Mouse (Mus musculus): ENCODE data around the gene Sema6d.

Sema6d gene

GRCm38 (mm10) chr2:124472674-124473507 is 383.1 kb downstream of the Sema6d start:
- DNase-seq (ENCODE audit: low spot score), result no peak

DNA sequence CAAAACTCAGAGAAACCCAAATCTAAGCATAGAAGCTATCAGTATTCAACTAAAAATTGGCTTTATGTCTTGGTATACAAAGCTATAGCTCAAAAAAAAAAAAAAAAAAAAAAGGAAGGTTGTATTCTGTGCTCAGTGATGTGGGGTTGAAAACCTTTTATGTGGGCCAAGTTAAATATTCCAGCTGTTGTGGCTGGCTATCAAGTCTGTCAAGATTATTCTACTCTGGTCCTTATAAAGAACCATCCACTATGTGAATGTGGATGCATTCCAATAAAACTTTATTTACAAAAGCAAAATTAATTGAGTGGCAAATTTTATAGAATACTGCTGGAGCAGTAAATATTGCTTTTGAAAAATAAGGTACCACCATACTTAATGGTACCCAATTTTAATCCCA is 388.1 kb downstream of the Sema6d start:
- no peak for DNase-seq (ENCODE audit: low spot score)

DNA sequence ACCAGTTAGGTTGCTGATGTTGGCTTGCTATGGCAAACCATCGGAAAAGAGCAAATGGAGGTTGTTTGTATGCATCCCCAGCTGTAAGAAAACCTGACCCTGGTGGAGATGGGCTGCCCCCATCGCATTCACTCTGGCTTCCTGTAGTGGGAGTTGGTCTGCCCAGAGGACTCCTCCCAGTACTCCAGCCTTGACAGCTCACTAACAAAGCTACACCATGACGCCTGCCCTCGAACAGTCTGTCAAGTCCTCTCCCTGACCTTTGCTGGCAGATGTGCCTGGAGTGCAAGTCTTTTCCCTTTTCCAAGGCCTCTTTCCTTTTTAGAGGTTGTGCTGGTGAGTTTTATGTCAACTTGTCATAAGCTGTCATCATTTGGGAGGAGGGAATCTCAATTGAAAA is 388.8 kb downstream of the Sema6d start:
- no peak for DNase-seq (ENCODE audit: low spot score)

- DNase-seq (ENCODE audit: low spot score), result no peak
These were observed 396.0 kb downstream of the Sema6d start for GRCm38 (mm10) chr2:124485761-124486160.

GRCm38 (mm10) chr2:124490010-124490801 is 400.4 kb downstream of the Sema6d start:
- DNase-seq (ENCODE audit: low spot score), result no peak

DNA sequence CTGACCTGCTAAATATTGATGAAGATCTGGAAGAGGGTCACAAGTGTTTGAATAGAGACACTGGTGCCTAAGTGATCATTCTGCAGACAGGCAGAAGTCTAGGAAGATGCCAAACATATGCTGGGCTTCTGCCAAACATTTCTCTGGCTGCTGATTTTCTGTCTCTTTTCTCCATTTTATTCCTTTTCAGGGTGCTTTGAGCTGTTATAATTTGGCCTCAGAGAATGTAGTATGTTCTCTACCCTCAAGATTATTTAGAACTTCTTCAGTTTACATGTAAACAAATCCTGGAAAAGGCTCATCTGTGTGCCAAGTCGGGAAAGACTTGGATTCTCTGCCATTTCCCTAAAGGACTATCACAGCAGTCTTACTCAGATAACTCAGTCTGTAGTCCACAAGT is 406.0 kb downstream of the Sema6d start:
- no peak for DNase-seq (ENCODE audit: low spot score)

DNA sequence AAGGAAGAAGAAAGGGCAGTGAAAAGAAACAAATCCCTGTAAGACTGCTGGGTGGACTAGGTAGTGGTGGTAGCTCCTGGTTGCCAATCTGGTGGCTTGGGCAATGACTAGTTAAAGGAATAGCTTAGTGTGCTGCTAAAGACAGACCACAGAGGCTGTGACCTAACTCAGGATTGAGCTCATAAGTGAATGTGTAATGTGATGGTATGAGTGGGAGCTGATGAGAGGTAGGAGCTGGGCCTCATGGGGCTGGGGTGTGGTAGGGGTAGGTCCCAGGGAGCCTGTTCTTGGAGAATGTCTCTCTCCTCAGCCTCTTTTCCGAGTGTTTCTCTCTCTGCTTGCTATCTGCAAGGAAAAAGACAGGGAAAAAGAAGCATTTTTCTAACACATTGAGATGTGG is 409.9 kb downstream of the Sema6d start:
- no peak for DNase-seq (ENCODE audit: low spot score)

GRCm38 (mm10) chr2:124505784-124506489 is 416.2 kb downstream of the Sema6d start:
- DNase-seq (ENCODE audit: low spot score), result no peak

GRCm38 (mm10) chr2:124507804-124508203 is 418.0 kb downstream of the Sema6d start:
- DNase-seq (ENCODE audit: low spot score), result no peak

GRCm38 (mm10) chr2:124509479-124509878 is 419.7 kb downstream of the Sema6d start:
- no peak for DNase-seq (ENCODE audit: low spot score)

DNA sequence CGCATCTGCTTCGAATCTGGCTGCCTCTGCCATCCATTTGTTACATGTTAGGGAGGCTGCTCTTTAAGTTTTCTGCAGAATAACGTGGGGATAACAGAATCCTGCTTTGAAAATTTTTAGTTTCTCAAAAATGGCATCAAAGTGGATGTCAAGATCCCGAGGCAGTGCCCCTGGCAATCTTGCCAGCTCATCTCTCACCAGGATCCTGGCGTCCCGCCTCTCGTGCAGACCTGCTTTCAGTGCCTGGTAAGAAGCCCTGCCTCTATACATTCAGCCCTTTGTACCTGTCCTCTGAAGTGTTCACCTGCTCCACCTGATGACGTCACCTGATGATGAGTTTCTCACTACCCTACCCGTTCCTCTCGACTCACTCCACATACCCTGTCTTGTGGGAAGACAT is 422.1 kb downstream of the Sema6d start:
- DNase-seq (ENCODE audit: low spot score), result no peak

DNA sequence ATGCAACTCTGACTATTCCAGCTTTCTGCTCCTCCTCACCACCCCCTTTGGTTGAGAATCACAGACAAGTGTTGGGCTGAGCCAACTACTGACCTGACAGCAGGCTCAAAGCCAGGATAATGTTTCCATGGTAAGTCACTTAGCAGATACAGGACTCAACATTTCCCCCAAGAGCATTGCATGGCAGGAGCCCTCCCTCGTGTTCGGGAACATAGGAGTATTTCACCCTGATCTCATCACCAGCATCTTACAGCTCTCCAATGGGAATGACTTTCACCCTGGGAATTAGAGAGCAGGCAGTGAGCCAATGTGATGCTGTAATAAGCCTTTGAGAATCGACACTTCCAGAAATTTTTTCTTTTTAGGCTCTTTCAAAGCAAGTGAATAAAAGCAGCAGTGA is 432.7 kb downstream of the Sema6d start:
- peak; percentile 11 for DNase-seq (ENCODE audit: low spot score)

GRCm38 (mm10) chr2:124523667-124524066 is 433.9 kb downstream of the Sema6d start:
- DNase-seq (ENCODE audit: low spot score), result no peak

GRCm38 (mm10) chr2:124524167-124524566 is 434.4 kb downstream of the Sema6d start:
- no peak for DNase-seq (ENCODE audit: low spot score)

DNA sequence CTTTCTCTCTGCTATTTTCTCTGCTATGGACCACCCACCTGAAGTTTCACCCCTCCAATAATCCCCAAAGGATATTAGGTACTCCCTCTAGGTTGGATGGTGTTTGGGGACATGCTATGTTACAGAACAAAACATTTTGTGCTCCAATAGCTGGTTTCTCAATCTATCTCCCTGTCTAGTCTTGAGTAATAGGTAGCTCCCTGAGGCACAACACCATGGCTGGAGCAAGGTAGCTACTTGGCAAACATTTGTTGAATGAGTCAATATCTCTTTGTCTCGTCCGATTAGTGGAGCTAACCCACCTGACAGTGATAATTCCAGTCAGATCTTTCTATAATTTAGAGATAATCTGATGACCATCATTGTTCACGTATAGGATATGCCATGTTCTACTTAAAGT is 437.9 kb downstream of the Sema6d start:
- no peak for DNase-seq (ENCODE audit: low spot score)

GRCm38 (mm10) chr2:124530441-124530840 is 440.7 kb downstream of the Sema6d start:
- no peak for DNase-seq (ENCODE audit: low spot score)

GRCm38 (mm10) chr2:124531062-124531461 is 441.3 kb downstream of the Sema6d start:
- no peak for DNase-seq (ENCODE audit: low spot score)

DNA sequence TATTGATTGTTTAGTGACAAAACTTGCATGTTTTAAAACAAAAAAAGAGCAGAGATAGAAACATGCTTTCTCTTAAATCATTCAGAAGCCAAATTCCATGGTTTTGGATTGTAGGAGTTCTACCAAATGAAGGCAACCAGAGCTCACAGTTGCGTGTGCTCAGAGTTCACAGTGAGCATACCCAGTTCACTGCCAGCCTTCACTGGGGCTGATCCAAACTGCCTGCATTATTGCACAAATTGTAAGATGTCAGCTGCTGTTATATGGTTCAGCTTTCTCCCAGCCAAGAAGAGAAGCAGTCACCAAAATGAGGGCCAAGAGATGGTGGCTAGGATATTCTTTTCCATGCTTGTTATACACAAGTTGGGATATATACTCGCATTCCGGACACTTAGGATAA is 443.1 kb downstream of the Sema6d start:
- no peak for DNase-seq (ENCODE audit: low spot score)

DNA sequence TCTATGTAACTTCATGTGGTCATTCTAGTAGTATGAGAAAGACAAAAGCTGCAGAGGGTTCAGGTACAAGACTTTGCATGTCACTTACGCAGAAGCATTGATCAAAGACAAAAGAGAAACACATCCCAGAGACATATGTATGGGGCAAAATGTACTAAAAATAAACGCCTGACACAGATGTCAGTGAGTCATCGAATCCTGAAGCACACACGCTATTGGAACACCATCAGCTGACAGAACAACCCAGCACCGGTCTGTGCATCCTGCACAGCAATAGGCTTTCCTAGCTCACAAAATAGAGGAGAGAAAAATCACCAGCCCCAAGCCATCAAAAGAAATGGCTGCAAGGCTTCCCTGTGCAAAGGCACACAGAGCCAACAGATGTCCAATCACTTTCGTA is 443.8 kb downstream of the Sema6d start:
- no peak for DNase-seq (ENCODE audit: low spot score)

- no peak for DNase-seq (ENCODE audit: low spot score)
These were observed 460.5 kb downstream of the Sema6d start for GRCm38 (mm10) chr2:124550315-124550714.

GRCm38 (mm10) chr2:124554751-124555415 is 465.1 kb downstream of the Sema6d start:
- DNase-seq (ENCODE audit: low spot score), result no peak

- no peak for DNase-seq (ENCODE audit: low spot score)
These were observed 467.2 kb downstream of the Sema6d start for GRCm38 (mm10) chr2:124556861-124557499.
